Mouse (Mus musculus): Measurements from ENCODE around the gene Skp1a. TPM values are rescaled to one million over a fixed set of nuclear protein-coding genes. Genes with fewer than 3 reads are reported as not detected.
A peak's percentile ranks its signal among the peaks of the same experiment; 100 is the strongest.

Gene Skp1a
- total and polyA plus RNA-seq, 3 experiments: 169 to 1,533 (median 445) TPM

GRCm38 (mm10) chr11:52252692-52253091 is 20.9 kb downstream of the Skp1a start:
- no peak for DNase-seq (ENCODE audit: low read depth, low spot score)
- TF ChIP-seq MAZ (IDR thresholded peaks at IDR 0.05; ENCODE audit: low read depth, low read length) (no peak), USF1 (IDR thresholded peaks at IDR 0.05; ENCODE audit: low read depth, low read length) (no peak), RCOR1 (IDR thresholded peaks at IDR 0.05; ENCODE audit: low read depth, low read length) (no peak), MYB (IDR thresholded peaks at IDR 0.05; ENCODE audit: low read depth, low read length) (no peak), GATA1 (IDR thresholded peaks at IDR 0.05; ENCODE audit: low read depth, low read length) (no peak)

GRCm38 (mm10) chr11:52253674-52254375 is 22.0 kb downstream of the Skp1a start:
- Histone ChIP-seq H3K4me1 (ENCODE audit: control insufficient read depth in 1 of 2, insufficient read depth in 2 of 2, low read length in 2 of 2) (no peaks in the 10 kb centered on the region), H3K4me3 (ENCODE audit: control insufficient read depth in 1 of 2, insufficient read depth in 1 of 2, low read depth in 2 of 2, low read length in 2 of 2) (no peak overlapping the region), H3K27me3 (ENCODE audit: control insufficient read depth in 1 of 2, insufficient read depth in 2 of 2, low read length in 2 of 2) (no peaks in the 10 kb centered on the region), H3K27ac (ENCODE audit: control insufficient read depth, low read depth, low read length) (no peak overlapping the region), H3K36me3 (ENCODE audit: control insufficient read depth in 1 of 2, insufficient read depth in 2 of 2, low read length in 2 of 2) (no peaks in the 10 kb centered on the region), H3K9ac (ENCODE audit: control insufficient read depth, low read depth, low read length, poor library complexity, severe bottlenecking) (no peak overlapping the region), H3K9me3 (replicated peaks; ENCODE audit: insufficient read depth, low read length) (no peaks in the 10 kb centered on the region), H3K79me2 (ENCODE audit: control insufficient read depth, insufficient read depth, low read length, poor library complexity) (no peaks in the 10 kb centered on the region)
- TF ChIP-seq ZKSCAN1 (IDR thresholded peaks at IDR 0.05; ENCODE audit: low read depth, low read length) (no peak), ELF1 (IDR thresholded peaks at IDR 0.05; ENCODE audit: low read depth, low read length) (no peak), POLR2A (IDR thresholded peaks at IDR 0.05; ENCODE audit: control insufficient read depth in 1 of 2, insufficient read depth in 1 of 2, low read depth in 1 of 2, low read length in 2 of 2, poor library complexity in 1 of 2) (no peak), SMC3 (IDR thresholded peaks at IDR 0.05; ENCODE audit: low read depth, low read length) (peak; percentile 94), MYC (IDR thresholded peaks at IDR 0.05; ENCODE audit: low read depth, low read length) (no peak), RAD21 (IDR thresholded peaks at IDR 0.05; ENCODE audit: low read depth, low read length) (peak; percentile 73), MAZ (IDR thresholded peaks at IDR 0.05; ENCODE audit: low read depth, low read length) (no peak), TCF12 (IDR thresholded peaks at IDR 0.05; ENCODE audit: low read depth, low read length) (no peak), CTCF (IDR thresholded peaks at IDR 0.05 in 2 of 3, conservative IDR thresholded peaks at IDR 0.05 in 1 of 3; ENCODE audit: control insufficient read depth in 1 of 3, insufficient read depth in 1 of 3, low read depth in 2 of 3, low read length in 3 of 3, poor library complexity in 1 of 3, severe bottlenecking in 1 of 3) (peak; percentile 79 to 90 (median 87)), ZC3H11A (IDR thresholded peaks at IDR 0.05; ENCODE audit: low read depth, low read length) (peak; percentile 56)
- peak; percentile 73 for DNase-seq (ENCODE audit: low read depth, low spot score)

More at GRCm38 (mm10) chr11:52252692-52253091, 20.9 kb downstream of the Skp1a start:
- Histone ChIP-seq H3K27ac (ENCODE audit: control insufficient read depth, low read depth, low read length) (no peak overlapping the region), H3K27me3 (ENCODE audit: control insufficient read depth in 1 of 2, insufficient read depth in 2 of 2, low read length in 2 of 2) (no peaks in the 10 kb centered on the region), H3K4me3 (ENCODE audit: control insufficient read depth in 1 of 2, insufficient read depth in 1 of 2, low read depth in 2 of 2, low read length in 2 of 2) (no peak overlapping the region), H3K9ac (ENCODE audit: control insufficient read depth, low read depth, low read length, poor library complexity, severe bottlenecking) (no peak overlapping the region), H3K9me3 (replicated peaks; ENCODE audit: insufficient read depth, low read length) (no peaks in the 10 kb centered on the region), H3K79me2 (ENCODE audit: control insufficient read depth, insufficient read depth, low read length, poor library complexity) (no peaks in the 10 kb centered on the region), H3K36me3 (ENCODE audit: control insufficient read depth in 1 of 2, insufficient read depth in 2 of 2, low read length in 2 of 2) (no peaks in the 10 kb centered on the region; a peak in 1 of 4 replicates), H3K4me1 (ENCODE audit: control insufficient read depth in 1 of 2, insufficient read depth in 2 of 2, low read length in 2 of 2) (no peaks in the 10 kb centered on the region)

GRCm38 (mm10) chr11:52255077-52255476 is 23.3 kb downstream of the Skp1a start:
- no peak overlapping the region for H3K9ac ChIP-seq (ENCODE audit: control insufficient read depth, low read depth, low read length, poor library complexity, severe bottlenecking)
- no peaks in the 10 kb centered on the region for H3K9me3 ChIP-seq (replicated peaks; ENCODE audit: insufficient read depth, low read length)
- H3K4me1 ChIP-seq (ENCODE audit: control insufficient read depth in 1 of 2, insufficient read depth in 2 of 2, low read length in 2 of 2): no peaks in the 10 kb centered on the region
- no peaks in the 10 kb centered on the region for H3K79me2 ChIP-seq (ENCODE audit: control insufficient read depth, insufficient read depth, low read length, poor library complexity)
- no peaks in the 10 kb centered on the region for H3K27me3 ChIP-seq (ENCODE audit: control insufficient read depth in 1 of 2, insufficient read depth in 2 of 2, low read length in 2 of 2)
- H3K27ac ChIP-seq (ENCODE audit: control insufficient read depth, low read depth, low read length): no peak overlapping the region
- no peaks in the 10 kb centered on the region for H3K36me3 ChIP-seq (ENCODE audit: control insufficient read depth in 1 of 2, insufficient read depth in 2 of 2, low read length in 2 of 2)
- DNase-seq (ENCODE audit: low read depth, low spot score): no peak
- TF ChIP-seq POLR2AphosphoS2 (IDR thresholded peaks at IDR 0.05; ENCODE audit: low read length): 0 out of 2 replicates have a peak, but pooled peaks have one; percentile 24
- TF ChIP-seq UBTF (IDR thresholded peaks at IDR 0.05; ENCODE audit: borderline replicate concordance, insufficient read depth, low read depth, low read length): no peak
- TF ChIP-seq ZKSCAN1 (IDR thresholded peaks at IDR 0.05; ENCODE audit: low read depth, low read length): no peak
- no peak for TF ChIP-seq TCF12 (IDR thresholded peaks at IDR 0.05; ENCODE audit: low read depth, low read length)
- TF ChIP-seq USF1 (IDR thresholded peaks at IDR 0.05; ENCODE audit: low read depth, low read length): no peak
- no peak for TF ChIP-seq MXI1 (IDR thresholded peaks at IDR 0.05; ENCODE audit: low read depth, low read length)
- no peak overlapping the region for H3K4me3 ChIP-seq (ENCODE audit: control insufficient read depth in 1 of 2, insufficient read depth in 1 of 2, low read depth in 2 of 2, low read length in 2 of 2)
